Mouse (Mus musculus) limb, embryonic 15.5 days (tissue): ENCODE measurements around the gene 4930519G04Rik. TPM values are rescaled to one million over a fixed set of nuclear protein-coding genes. Genes with fewer than 3 reads are reported as not detected.
A peak's percentile ranks its signal among the peaks of the same experiment; 100 is the strongest.
"Not testable (repeated sequence)": the region's sequence is repeated elsewhere in the genome, so short reads cannot be mapped to it uniquely, and the experiment has no call there.

ENCODE experiments used
- ATAC-seq: fragments of 200-750 bp; cut with Nextera tagmentation; 2 replicates; pipeline ENCODE4 v1.8.0; 2017; ENCODE audit warnings: low read depth, moderate TSS enrichment; ENCODE audit not compliant: insufficient number of reproducible peaks, low FRiP score, low TSS enrichment
- H3K27ac ChIP-seq: fragments of 300-500 bp; sonication (generic); 2 replicates; pipeline ENCODE4 v1.5.1; 2015; ENCODE audit warnings: moderate library complexity, mild to moderate bottlenecking, inconsistent platforms
- H3K27me3 ChIP-seq: fragments of 300-500 bp; sonication (generic); 2 replicates; pipeline ENCODE4 v1.6.1; 2015; ENCODE audit warnings: inconsistent platforms
- H3K36me3 ChIP-seq: fragments of 300-500 bp; sonication (generic); 2 replicates; pipeline ENCODE4 v1.6.1; 2015; ENCODE audit warnings: inconsistent platforms
- H3K4me1 ChIP-seq: fragments of 300-500 bp; sonication (generic); 2 replicates; pipeline ENCODE4 v1.6.1; 2015; ENCODE audit warnings: inconsistent platforms
- H3K4me2 ChIP-seq: fragments of 300-500 bp; sonication (generic); 2 replicates; pipeline ENCODE4 v1.6.1; 2015; ENCODE audit warnings: mild to moderate bottlenecking, inconsistent platforms
- H3K4me3 ChIP-seq: fragments of 300-500 bp; sonication (generic); 2 replicates; pipeline ENCODE4 v1.5.1; 2015; ENCODE audit warnings: mild to moderate bottlenecking, inconsistent platforms
- H3K9ac ChIP-seq: fragments of 300-500 bp; sonication (generic); 2 replicates; pipeline ENCODE4 v1.6.1; 2015; ENCODE audit warnings: inconsistent platforms
- H3K9me3 ChIP-seq: fragments of 300-500 bp; sonication (generic); 2 replicates; pipeline ENCODE4 v1.6.1; 2016; ENCODE audit warnings: inconsistent platforms
- WGBS: fragments of 180-500 bp; shearing (Covaris S2); methylation state at CpG from one replicate; pipeline ENCODE4 v1.1.7; 2015; 5-methylcytosine and 5-hydroxymethylcytosine counted together
- polyA plus RNA-seq: library from polyadenylated mRNA; unstranded; fragments of >200 nt; fragmentation: Nextera tagmentation; extraction: Ambion mirVana; gene quantifications from 2 replicates; pipeline ENCODE4 v1.2.1, GENCODE M21; 2015

Gene 4930519G04Rik
- polyA plus RNA-seq, 1 experiment from 2014 or later, result not detected

DNA sequence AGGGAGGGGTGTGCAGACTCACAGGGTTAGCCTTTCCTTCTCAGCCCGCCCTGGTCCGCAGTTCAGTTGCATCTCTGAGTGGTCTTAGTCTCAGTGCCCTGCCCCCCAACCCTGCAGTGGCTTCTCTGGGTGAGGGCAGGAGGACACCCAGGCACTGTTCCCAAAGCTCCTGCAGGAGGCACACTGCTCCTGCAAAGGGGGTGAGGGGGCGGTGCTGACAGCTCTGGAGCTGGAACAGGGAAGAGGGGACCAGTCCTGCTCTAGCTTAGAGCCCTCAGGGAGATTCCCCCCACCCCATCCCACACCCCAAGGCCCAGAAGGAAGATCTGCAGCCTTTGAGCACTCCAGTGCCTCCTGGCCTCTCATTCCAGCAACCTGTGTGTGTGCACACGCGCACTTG is 10.8 kb upstream of the 4930519G04Rik start:
- no peak overlapping the region for H3K4me2 ChIP-seq
- no peak for ATAC-seq
- H3K27ac ChIP-seq, result no peak overlapping the region
- no peaks in the 10 kb centered on the region for H3K27me3 ChIP-seq
- WGBS, result 67% methylated on average over 4 of the region's 5 CpGs
- no peak overlapping the region for H3K4me3 ChIP-seq
- no peaks in the 10 kb centered on the region for H3K36me3 ChIP-seq
- H3K9ac ChIP-seq, result no peak overlapping the region
- H3K4me1 ChIP-seq, result peaks cover 14% of the 10 kb centered on the region
- H3K9me3 ChIP-seq, result no peaks in the 10 kb centered on the region

DNA sequence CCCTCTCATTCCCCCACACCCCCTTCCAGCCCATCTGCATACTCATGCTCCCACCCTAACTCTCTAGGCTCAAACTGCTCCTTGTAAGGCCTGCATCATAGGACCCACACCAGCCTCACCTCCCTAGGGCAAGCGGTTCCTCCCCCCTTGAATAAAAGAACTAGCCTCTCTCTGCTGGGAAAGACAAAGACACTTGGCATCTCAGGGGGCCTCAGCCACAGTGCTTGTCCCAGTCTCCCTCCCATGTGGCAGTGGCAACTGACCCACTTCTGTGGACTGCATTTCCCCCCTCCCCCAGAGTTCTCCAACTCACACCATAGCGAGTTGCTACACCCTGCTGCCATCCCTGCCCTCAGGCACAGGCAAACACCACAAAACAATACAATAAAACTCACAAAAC is 9.1 kb upstream of the 4930519G04Rik start:
- not testable (repeated sequence) for ATAC-seq, H3K4me2 ChIP-seq, H3K27me3 ChIP-seq, H3K4me3 ChIP-seq, H3K9me3 ChIP-seq, H3K36me3 ChIP-seq, H3K27ac ChIP-seq, H3K9ac ChIP-seq
- peaks cover 14% of the 10 kb centered on the region for H3K4me1 ChIP-seq
- WGBS, result 60% methylated on average over 2 of the region's 2 CpGs

DNA sequence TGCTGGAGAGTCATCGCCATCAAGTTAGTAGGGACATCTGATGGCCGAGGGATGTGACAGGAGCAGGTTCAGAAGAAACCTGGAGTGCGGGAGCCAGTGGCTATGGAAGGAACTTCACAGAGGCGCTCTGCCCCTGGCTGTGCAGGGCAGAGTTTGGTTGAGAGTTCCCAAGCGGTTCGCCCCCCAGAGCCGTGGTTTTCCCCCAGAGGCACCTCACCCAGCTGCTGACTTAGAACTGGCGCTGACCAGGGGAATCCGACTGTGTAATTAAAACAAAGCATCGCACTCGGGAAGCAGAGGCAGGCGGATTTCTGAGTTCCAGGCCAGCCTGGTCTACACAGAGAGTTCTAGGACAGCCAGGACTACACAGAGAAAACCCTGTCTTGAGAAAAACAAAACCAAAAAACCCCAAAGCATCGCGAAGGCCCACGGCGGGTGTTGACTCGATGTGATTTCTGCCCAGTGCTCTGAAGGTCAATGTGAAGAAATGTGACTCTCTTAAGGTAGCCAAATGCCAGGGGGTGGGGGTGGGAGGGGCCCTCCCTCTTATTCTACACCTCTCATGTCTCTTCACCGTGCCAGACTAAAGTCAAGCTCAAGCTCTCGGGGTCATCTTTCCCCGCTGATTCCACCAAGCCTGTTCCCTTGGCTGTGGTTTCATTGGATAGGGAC is 1.8 kb upstream of the 4930519G04Rik start:
- Histone ChIP-seq H3K27ac (no peak overlapping the region), H3K36me3 (no peaks in the 10 kb centered on the region), H3K9me3 (no peaks in the 10 kb centered on the region), H3K4me1 (no peaks in the 10 kb centered on the region), H3K4me2 (no peak overlapping the region), H3K27me3 (0 out of 2 replicates have a peak, but pooled peaks cover 2% of the 10 kb centered on the region), H3K9ac (no peak overlapping the region), H3K4me3 (no peak overlapping the region)
- 83% methylated on average over 20 of the region's 20 CpGs for WGBS
- no peak for ATAC-seq

DNA sequence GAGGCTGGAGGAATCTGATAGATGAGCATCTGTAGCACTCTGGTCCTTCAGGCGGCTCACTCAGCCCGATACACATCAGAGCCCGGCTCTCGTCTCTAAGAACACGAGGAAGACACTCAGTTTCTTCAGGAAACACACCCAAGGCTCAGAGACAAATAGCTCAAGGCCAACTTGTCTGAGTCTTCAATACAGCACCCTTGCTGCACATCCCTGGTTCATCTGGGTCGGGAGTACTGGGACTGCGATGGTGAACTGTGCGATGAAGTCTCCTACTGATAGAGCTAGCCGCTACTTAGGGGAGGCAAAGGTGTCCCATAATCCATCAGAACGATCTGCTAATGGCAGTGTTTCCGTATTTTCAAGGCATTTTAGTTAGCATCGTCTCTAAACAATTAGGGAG is 5.1 kb downstream of the 4930519G04Rik start, which contains the start of gene Gm9936:
Gene Gm9936, minus strand, starts transcription at position 101 of the 400 bp plus-strand sequence.
- Histone ChIP-seq H3K27ac (no peak within 1 kb of the TSS), H3K4me3 (peak within 1 kb of the TSS; percentile 32), H3K4me2 (peak within 1 kb of the TSS; percentile 57), H3K9me3 (no peaks in the 10 kb centered on the region), H3K27me3 (0 out of 2 replicates have a peak, but pooled peaks cover 7% of the 10 kb centered on the region), H3K9ac (peak within 1 kb of the TSS; percentile 18; the same call in 1 of the 2 replicates), H3K4me1 (peaks cover 4% of the 10 kb centered on the region; the same call in 1 of the 2 replicates), H3K36me3 (no peaks in the 10 kb centered on the region)
- 83% methylated on average over 12 of the region's 12 CpGs for WGBS
- no peak for ATAC-seq

DNA sequence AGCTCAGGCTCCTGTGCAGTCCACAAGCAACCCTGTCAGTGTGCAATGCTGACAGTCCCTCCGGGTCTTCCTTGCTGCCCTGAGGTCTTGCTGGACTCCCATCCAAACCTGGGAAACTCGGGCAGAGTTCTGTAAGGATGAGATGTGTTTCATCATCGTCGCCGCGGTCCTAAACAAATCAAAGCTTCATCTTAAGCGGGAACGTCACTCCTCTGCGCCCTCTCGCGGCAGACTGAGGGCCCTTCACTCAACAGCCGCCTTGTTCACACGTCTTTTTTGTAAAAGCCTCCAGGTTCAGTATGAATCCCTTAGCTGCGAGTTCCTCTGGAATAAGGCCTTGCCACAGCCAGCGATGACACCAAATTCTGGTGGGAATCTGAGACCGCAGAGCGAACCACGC is 5.8 kb downstream of the 4930519G04Rik start:
- no peaks in the 10 kb centered on the region for H3K36me3 ChIP-seq
- H3K9me3 ChIP-seq, result no peaks in the 10 kb centered on the region
- ATAC-seq, result no peak
- 5% methylated on average over 18 of the region's 18 CpGs for WGBS
- peak overlapping the region; percentile 32 for H3K4me3 ChIP-seq
- peaks cover 4% of the 10 kb centered on the region; the same call in 1 of the 2 replicates for H3K4me1 ChIP-seq
- 0 out of 2 replicates have a peak, but pooled peaks cover 7% of the 10 kb centered on the region for H3K27me3 ChIP-seq
- no peak overlapping the region for H3K27ac ChIP-seq
- H3K9ac ChIP-seq, result peak overlapping the region; percentile 18; the same call in 1 of the 2 replicates
- peak overlapping the region; percentile 57 for H3K4me2 ChIP-seq

DNA sequence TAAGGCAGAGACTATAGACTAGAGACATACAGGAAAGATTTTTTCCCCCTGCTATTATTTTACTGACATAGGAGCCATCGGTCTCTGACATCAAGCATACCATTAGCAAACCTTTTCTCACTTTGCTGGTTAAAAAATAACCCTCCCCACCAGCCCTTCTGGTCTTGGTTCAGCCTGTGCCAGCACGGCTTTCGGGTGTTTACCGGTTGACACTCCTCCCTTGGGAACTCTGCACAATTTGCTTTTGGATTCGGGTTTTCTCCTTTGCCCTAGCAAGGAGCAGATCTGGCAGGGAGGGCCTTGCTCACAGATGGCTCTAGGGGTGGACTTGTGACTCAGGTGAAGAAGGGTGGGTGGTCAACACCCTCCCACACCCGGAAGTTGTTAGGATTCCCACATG is 8.3 kb downstream of the 4930519G04Rik start:
- Histone ChIP-seq H3K27ac (no peak overlapping the region), H3K4me2 (no peak overlapping the region), H3K36me3 (no peaks in the 10 kb centered on the region), H3K4me1 (peaks cover 4% of the 10 kb centered on the region; the same call in 1 of the 2 replicates), H3K9ac (no peak overlapping the region), H3K4me3 (no peak overlapping the region), H3K9me3 (no peaks in the 10 kb centered on the region), H3K27me3 (0 out of 2 replicates have a peak, but pooled peaks cover 5% of the 10 kb centered on the region)
- ATAC-seq, result no peak
- WGBS, result 66% methylated on average over 6 of the region's 6 CpGs

DNA sequence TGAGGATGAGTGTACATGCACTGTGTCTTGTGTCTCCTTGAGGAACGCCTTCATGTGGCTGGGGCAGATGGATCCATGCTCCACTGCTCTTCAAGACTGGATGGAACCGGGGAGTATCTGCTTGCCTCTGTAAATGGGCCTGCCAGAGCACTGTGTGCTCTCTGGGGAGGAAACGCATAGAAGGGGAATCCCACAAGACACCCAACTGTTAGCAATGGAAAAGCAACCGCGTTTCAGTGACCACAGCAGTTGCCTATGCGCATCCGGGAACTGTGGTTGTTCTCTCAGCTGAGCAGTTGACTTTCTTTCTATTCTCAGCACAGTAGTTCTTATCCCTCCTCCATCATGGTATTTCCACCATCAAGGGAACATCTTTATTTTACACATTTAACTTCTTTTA is 11.3 kb downstream of the 4930519G04Rik start:
- Histone ChIP-seq H3K36me3 (no peaks in the 10 kb centered on the region), H3K4me2 (no peak overlapping the region), H3K4me3 (no peak overlapping the region), H3K4me1 (no peaks in the 10 kb centered on the region), H3K27me3 (no peaks in the 10 kb centered on the region), H3K27ac (no peak overlapping the region), H3K9ac (no peak overlapping the region), H3K9me3 (peaks cover 9% of the 10 kb centered on the region; the same call in 1 of the 2 replicates)
- no peak for ATAC-seq
- WGBS, result 79% methylated on average over 7 of the region's 7 CpGs

DNA sequence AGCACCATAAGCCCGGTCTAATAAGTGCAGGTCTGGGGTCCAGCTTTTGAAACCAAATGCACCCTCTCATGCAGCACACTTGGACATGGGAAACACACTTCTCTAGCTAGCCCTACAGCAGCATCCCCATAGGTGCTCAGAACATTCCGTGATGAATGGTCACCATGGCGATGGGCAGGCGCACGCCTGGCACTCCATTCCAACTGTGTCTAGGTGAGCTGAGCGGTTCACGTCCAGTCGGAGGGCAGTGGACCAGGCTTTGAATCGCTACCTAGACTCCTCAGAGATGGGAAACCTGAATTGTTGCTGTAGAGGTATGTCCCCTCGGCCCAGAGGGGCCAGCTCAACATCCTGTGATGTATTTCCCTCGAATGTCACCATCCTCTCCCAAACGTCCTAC is 11.8 kb downstream of the 4930519G04Rik start:
- no peak overlapping the region for H3K4me3 ChIP-seq
- WGBS, result 86% methylated on average over 12 of the region's 12 CpGs
- no peak for ATAC-seq
- H3K4me1 ChIP-seq, result no peaks in the 10 kb centered on the region
- H3K27me3 ChIP-seq, result 0 out of 2 replicates have a peak, but pooled peaks cover 1% of the 10 kb centered on the region
- H3K4me2 ChIP-seq, result no peak overlapping the region
- no peak overlapping the region for H3K27ac ChIP-seq
- H3K9me3 ChIP-seq, result peaks cover 9% of the 10 kb centered on the region; the same call in 1 of the 2 replicates
- no peaks in the 10 kb centered on the region for H3K36me3 ChIP-seq
- no peak overlapping the region for H3K9ac ChIP-seq

DNA sequence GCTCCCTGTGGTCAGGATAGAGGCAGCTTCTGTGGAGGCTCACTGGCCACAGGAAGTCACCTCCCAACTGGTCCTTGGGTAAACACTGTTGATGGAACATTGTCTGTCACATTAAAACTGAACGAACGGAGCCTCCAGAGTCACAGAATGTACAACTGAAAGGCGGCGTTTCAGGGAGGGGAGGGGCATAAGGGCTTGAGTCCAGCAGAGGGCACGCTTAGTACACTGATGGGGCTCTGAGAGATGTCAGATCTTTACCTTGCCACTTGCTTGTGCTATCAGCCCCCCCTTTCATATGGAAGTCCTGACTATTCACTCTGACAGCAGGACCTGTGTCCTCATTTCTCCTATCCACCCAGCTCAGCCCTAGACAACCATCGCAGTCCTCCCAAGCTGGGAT is 22.4 kb downstream of the 4930519G04Rik start:
- H3K4me2 ChIP-seq, result no peak overlapping the region
- 57% methylated on average over 6 of the region's 6 CpGs for WGBS
- H3K9me3 ChIP-seq, result no peaks in the 10 kb centered on the region
- H3K27me3 ChIP-seq, result no peaks in the 10 kb centered on the region
- H3K36me3 ChIP-seq, result no peaks in the 10 kb centered on the region
- H3K27ac ChIP-seq, result no peak overlapping the region
- peaks cover 13% of the 10 kb centered on the region; the same call in 1 of the 2 replicates for H3K4me1 ChIP-seq
- H3K4me3 ChIP-seq, result no peak overlapping the region
- no peak overlapping the region for H3K9ac ChIP-seq
- no peak for ATAC-seq

DNA sequence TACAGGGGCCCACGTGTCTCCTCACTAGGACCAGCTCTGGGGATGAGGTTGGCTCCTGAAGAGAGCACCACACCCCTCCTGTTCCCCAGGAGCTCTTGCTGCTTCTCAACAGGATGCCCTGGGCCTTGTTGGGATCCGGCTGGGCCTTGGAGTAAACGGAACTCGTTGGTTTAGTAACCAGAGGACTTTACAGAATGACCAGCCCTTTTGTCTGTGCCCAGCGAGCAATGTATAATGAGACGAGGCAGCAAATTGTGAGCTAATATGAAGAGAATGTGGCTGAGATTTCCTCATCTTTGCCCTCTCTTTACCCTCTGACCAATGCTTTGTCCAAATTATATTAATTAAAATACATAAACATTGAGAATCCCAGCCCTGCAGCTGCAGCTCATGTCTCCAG is 22.9 kb downstream of the 4930519G04Rik start:
- Histone ChIP-seq H3K4me3 (no peak overlapping the region), H3K9me3 (no peaks in the 10 kb centered on the region), H3K4me1 (peaks cover 13% of the 10 kb centered on the region; the same call in 1 of the 2 replicates), H3K27ac (no peak overlapping the region), H3K27me3 (no peaks in the 10 kb centered on the region), H3K36me3 (no peaks in the 10 kb centered on the region), H3K9ac (no peak overlapping the region), H3K4me2 (no peak overlapping the region)
- 54% methylated on average over 6 of the region's 6 CpGs for WGBS
- ATAC-seq, result no peak

DNA sequence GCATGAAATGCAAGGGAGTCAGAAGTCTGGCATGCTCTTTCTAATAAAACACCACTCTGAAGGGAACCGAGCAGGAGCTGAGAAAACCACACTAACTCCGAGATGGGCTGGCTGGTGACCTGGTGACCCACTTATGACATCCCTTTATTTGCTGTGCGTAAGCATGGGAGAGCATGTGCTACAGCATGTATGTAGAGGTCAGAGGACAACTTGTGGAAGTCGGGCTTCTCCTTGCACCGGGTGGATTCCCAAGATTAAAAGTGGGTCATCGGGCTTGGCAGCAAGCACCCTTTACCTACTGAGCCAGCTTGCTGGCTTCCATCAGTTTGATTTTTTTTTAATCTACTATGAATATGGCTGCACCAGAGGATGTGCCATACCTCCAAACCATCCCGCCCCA is 24.0 kb downstream of the 4930519G04Rik start:
- Histone ChIP-seq H3K9ac (no peak overlapping the region), H3K4me1 (peaks cover 13% of the 10 kb centered on the region; the same call in 1 of the 2 replicates), H3K4me3 (no peak overlapping the region), H3K9me3 (no peaks in the 10 kb centered on the region), H3K27ac (no peak overlapping the region; the same call in 1 of the 2 replicates), H3K27me3 (no peaks in the 10 kb centered on the region), H3K4me2 (no peak overlapping the region), H3K36me3 (no peaks in the 10 kb centered on the region)
- ATAC-seq, result no peak
- 59% methylated on average over 7 of the region's 7 CpGs for WGBS

DNA sequence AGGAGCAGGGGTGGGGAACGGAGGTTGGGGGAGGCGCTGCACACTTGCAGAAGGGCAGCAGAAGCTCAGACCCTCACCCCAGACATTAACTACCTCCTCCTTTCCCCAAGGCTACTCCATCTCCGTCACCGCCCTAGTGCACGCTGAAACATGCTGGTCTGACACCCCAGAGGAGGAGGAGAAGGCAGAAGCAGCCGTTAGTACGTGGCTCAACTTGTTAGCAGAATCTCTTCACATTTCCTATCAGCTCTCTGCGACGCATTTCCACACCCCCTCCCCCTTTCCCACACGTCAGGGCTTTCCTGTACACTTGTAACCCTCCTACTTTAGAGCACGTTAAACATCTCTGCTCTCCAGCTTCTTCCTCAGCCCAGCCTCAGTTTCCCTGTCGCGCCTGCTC is 25.9 kb downstream of the 4930519G04Rik start:
- no peak overlapping the region for H3K27ac ChIP-seq
- H3K9ac ChIP-seq, result no peak overlapping the region
- ATAC-seq, result no peak
- H3K4me2 ChIP-seq, result no peak overlapping the region
- H3K4me1 ChIP-seq, result peaks cover 13% of the 10 kb centered on the region; the same call in 1 of the 2 replicates
- no peaks in the 10 kb centered on the region for H3K27me3 ChIP-seq
- H3K9me3 ChIP-seq, result no peaks in the 10 kb centered on the region
- no peaks in the 10 kb centered on the region for H3K36me3 ChIP-seq
- WGBS, result 47% methylated on average over 13 of the region's 13 CpGs
- no peak overlapping the region for H3K4me3 ChIP-seq
